In genomic region chr10:81542727-81543460, GRCm38 (mm10) we compare ENCODE assay signal across 8 mouse cellular contexts. TPM values are rescaled to one million over a fixed set of nuclear protein-coding genes. Genes with fewer than 3 reads are reported as not detected.
A peak's percentile ranks its signal among the peaks of the same experiment; 100 is the strongest.
DNase-seq lines count a peak whose midpoint lies in the region; ATAC-seq and TF ChIP-seq lines count a peak whose summit lies in the region.

No protein-coding gene starts in this region.

- no peak for DNase-seq in kidney, adult 11 months
- DNase-seq in hindbrain, postnatal 0 days (ENCODE audit: low spot score): no peak
- no peak for DNase-seq in T-cell, adult 2 months (ENCODE audit: low spot score)
- DNase-seq in thymus, adult 18-20 months: no peak

- no peaks in the 10 kb centered on the region for H3K27me3 ChIP-seq in kidney, embryonic 14.5 days (ENCODE audit: control insufficient read depth, insufficient read depth, low read length)
- H3K27me3 ChIP-seq in embryonic facial prominence, embryonic 13.5 days: no peaks in the 10 kb centered on the region
- no peaks in the 10 kb centered on the region for H3K27me3 ChIP-seq in hindbrain, postnatal 0 days (ENCODE audit: insufficient read depth, low read length)
- no peaks in the 10 kb centered on the region for H3K27me3 ChIP-seq in midbrain, embryonic 16.5 days (ENCODE audit: control insufficient read depth, insufficient read depth, low read depth, low read length)

- H3K4me1 ChIP-seq in kidney, embryonic 14.5 days (ENCODE audit: control insufficient read depth, insufficient read depth, low read length): peaks cover 28% of the 10 kb centered on the region
- H3K4me1 ChIP-seq in embryonic facial prominence, embryonic 13.5 days: peaks cover 36% of the 10 kb centered on the region
- H3K4me1 ChIP-seq in hindbrain, postnatal 0 days (ENCODE audit: insufficient read depth, low read length): peaks cover 17% of the 10 kb centered on the region
- peaks cover 23% of the 10 kb centered on the region for H3K4me1 ChIP-seq in midbrain, embryonic 16.5 days (ENCODE audit: control insufficient read depth, insufficient read depth, low read length)

- H3K4me2 ChIP-seq in kidney, embryonic 14.5 days (replicated peaks; ENCODE audit: low read depth, low read length): peak overlapping the region; percentile 86
- peak overlapping the region; percentile 97 for H3K4me2 ChIP-seq in embryonic facial prominence, embryonic 13.5 days
- H3K4me2 ChIP-seq in hindbrain, postnatal 0 days (ENCODE audit: low read depth, low read length): peak overlapping the region; percentile 97
- H3K4me2 ChIP-seq in midbrain, embryonic 16.5 days (ENCODE audit: low read length): peak overlapping the region; percentile 90

- H3K9me3 ChIP-seq in kidney, embryonic 14.5 days (ENCODE audit: control insufficient read depth, low read length): no peaks in the 10 kb centered on the region
- H3K9me3 ChIP-seq in embryonic facial prominence, embryonic 13.5 days: no peaks in the 10 kb centered on the region
- H3K9me3 ChIP-seq in hindbrain, postnatal 0 days (ENCODE audit: low read length): no peaks in the 10 kb centered on the region
- no peaks in the 10 kb centered on the region for H3K9me3 ChIP-seq in midbrain, embryonic 16.5 days (replicated peaks; ENCODE audit: control insufficient read depth, low read length, poor library complexity, severe bottlenecking)

- 79% methylated on average over 7 of the region's 7 CpGs for WGBS in kidney, embryonic 14.5 days
- WGBS in embryonic facial prominence, embryonic 13.5 days: 75% methylated on average over 7 of the region's 7 CpGs
- 72% methylated on average over 7 of the region's 7 CpGs for WGBS in hindbrain, postnatal 0 days
- 76% methylated on average over 7 of the region's 7 CpGs for WGBS in midbrain, embryonic 16.5 days

- H3K36me3 ChIP-seq in kidney, embryonic 14.5 days (ENCODE audit: control insufficient read depth, insufficient read depth, low read length): no peaks in the 10 kb centered on the region; the same call in 1 of the 2 replicates
- H3K36me3 ChIP-seq in embryonic facial prominence, embryonic 13.5 days: peaks cover 36% of the 10 kb centered on the region
- H3K36me3 ChIP-seq in hindbrain, postnatal 0 days (ENCODE audit: insufficient read depth, low read length): no peaks in the 10 kb centered on the region
- H3K36me3 ChIP-seq in midbrain, embryonic 16.5 days (ENCODE audit: control insufficient read depth, insufficient read depth, low read length): no peaks in the 10 kb centered on the region

- no peak for ATAC-seq in kidney, embryonic 14.5 days (ENCODE audit: low FRiP score, low TSS enrichment)
- ATAC-seq in embryonic facial prominence, embryonic 13.5 days (ENCODE audit: insufficient number of reproducible peaks, insufficient read depth, low FRiP score, low TSS enrichment, low read depth): no peak
- no peak for ATAC-seq in hindbrain, postnatal 0 days
- no peak for ATAC-seq in midbrain, embryonic 16.5 days
- ATAC-seq in CD4-positive, CD25-positive, alpha-beta regulatory T cell, adult 4 months: no peak

- TF ChIP-seq CTCF in hindbrain, postnatal 0 days (IDR thresholded peaks at IDR 0.05; ENCODE audit: low read depth): no peak

- H3K9ac ChIP-seq in kidney, embryonic 14.5 days (ENCODE audit: low read depth, low read length): peak overlapping the region; percentile 94
- H3K9ac ChIP-seq in embryonic facial prominence, embryonic 13.5 days: peak overlapping the region; percentile 98
- H3K9ac ChIP-seq in hindbrain, postnatal 0 days (replicated peaks; ENCODE audit: low read length): peak overlapping the region; percentile 89
- H3K9ac ChIP-seq in midbrain, embryonic 16.5 days (ENCODE audit: low read depth, low read length): peak overlapping the region; percentile 89; the same call in 1 of the 2 replicates

- H3K4me3 ChIP-seq in kidney, embryonic 14.5 days (ENCODE audit: low read length): peak overlapping the region; percentile 98; the same call in 1 of the 2 replicates
- peak overlapping the region; percentile 99 for H3K4me3 ChIP-seq in embryonic facial prominence, embryonic 13.5 days
- H3K4me3 ChIP-seq in hindbrain, postnatal 0 days (ENCODE audit: low read length): no peak overlapping the region
- peak overlapping the region; percentile 92 for H3K4me3 ChIP-seq in midbrain, embryonic 16.5 days (ENCODE audit: low read depth, low read length)

- H3K27ac ChIP-seq in kidney, embryonic 14.5 days (ENCODE audit: low read depth, low read length): no peak overlapping the region
- H3K27ac ChIP-seq in embryonic facial prominence, embryonic 13.5 days: no peak overlapping the region
- H3K27ac ChIP-seq in hindbrain, postnatal 0 days: no peak overlapping the region
- H3K27ac ChIP-seq in midbrain, embryonic 16.5 days (ENCODE audit: low read length): no peak overlapping the region

RNA-seq across cellular contexts. Expression of gene Gna11, which starts 2.1 kb away (rescaled TPM):
- 77.7 and 89.2 TPM in 2 replicates for polyA plus RNA-seq in kidney, embryonic 14.5 days (2014; fragmentation: Nextera tagmentation; extraction: Ambion mirVana)
- polyA plus RNA-seq in embryonic facial prominence, embryonic 13.5 days (2015; fragmentation: Nextera tagmentation; extraction: Ambion mirVana): 84.2 and 90.1 TPM in 2 replicates
- 121 and 139 TPM in 2 replicates for total RNA-seq in hindbrain, postnatal 0 days (2014; rRNA removed)
- 95.6 and 105 TPM in 2 replicates for polyA plus RNA-seq in hindbrain, postnatal 0 days (2015; fragmentation: Nextera tagmentation; extraction: Ambion mirVana)
- polyA plus RNA-seq in midbrain, embryonic 16.5 days (2015; fragmentation: Nextera tagmentation; extraction: Ambion mirVana): 89.7 and 90.2 TPM in 2 replicates
- 10 to 100 TPM; 28.5 to 42.5 TPM for polyA plus RNA-seq in CD4-positive, CD25-positive, alpha-beta regulatory T cell, adult 4 months (2017; shearing (Covaris generic))

RNA-seq across cellular contexts. Expression of gene Aes, which starts 16.4 kb away (rescaled TPM):
- polyA plus RNA-seq in kidney, embryonic 14.5 days (2014; fragmentation: Nextera tagmentation; extraction: Ambion mirVana): 408 and 609 TPM in 2 replicates
- 464 and 465 TPM in 2 replicates for polyA plus RNA-seq in embryonic facial prominence, embryonic 13.5 days (2015; fragmentation: Nextera tagmentation; extraction: Ambion mirVana)
- total RNA-seq in hindbrain, postnatal 0 days (2014; rRNA removed): 611 and 635 TPM in 2 replicates
- 803 and 834 TPM in 2 replicates for polyA plus RNA-seq in hindbrain, postnatal 0 days (2015; fragmentation: Nextera tagmentation; extraction: Ambion mirVana)
- 700 and 706 TPM in 2 replicates for polyA plus RNA-seq in midbrain, embryonic 16.5 days (2015; fragmentation: Nextera tagmentation; extraction: Ambion mirVana)
- 100 to 1,000 TPM; 103 to 139 TPM for polyA plus RNA-seq in CD4-positive, CD25-positive, alpha-beta regulatory T cell, adult 4 months (2017; shearing (Covaris generic))

RNA-seq across cellular contexts. Expression of gene Gna15, which starts 18.9 kb away (rescaled TPM):
- polyA plus RNA-seq in kidney, embryonic 14.5 days (2014; fragmentation: Nextera tagmentation; extraction: Ambion mirVana): 0.23 and 0.60 TPM in 2 replicates
- polyA plus RNA-seq in embryonic facial prominence, embryonic 13.5 days (2015; fragmentation: Nextera tagmentation; extraction: Ambion mirVana): 2.0 and 2.1 TPM in 2 replicates
- total RNA-seq in hindbrain, postnatal 0 days (2014; rRNA removed): 2.5 and 9.8 TPM in 2 replicates
- 1.2 and 1.9 TPM in 2 replicates for polyA plus RNA-seq in hindbrain, postnatal 0 days (2015; fragmentation: Nextera tagmentation; extraction: Ambion mirVana)
- polyA plus RNA-seq in midbrain, embryonic 16.5 days (2015; fragmentation: Nextera tagmentation; extraction: Ambion mirVana): 0.80 and 0.87 TPM in 2 replicates
- polyA plus RNA-seq in CD4-positive, CD25-positive, alpha-beta regulatory T cell, adult 4 months (2017; shearing (Covaris generic)): 10 to 100 TPM; 28.5 to 31.9 TPM

RNA-seq across cellular contexts. Expression of gene Tle2, which starts 31.5 kb away (rescaled TPM):
- polyA plus RNA-seq in kidney, embryonic 14.5 days (2014; fragmentation: Nextera tagmentation; extraction: Ambion mirVana): 29.3 and 30.4 TPM in 2 replicates
- 63.4 and 71.4 TPM in 2 replicates for polyA plus RNA-seq in embryonic facial prominence, embryonic 13.5 days (2015; fragmentation: Nextera tagmentation; extraction: Ambion mirVana)
- total RNA-seq in hindbrain, postnatal 0 days (2014; rRNA removed): 28.8 and 41.8 TPM in 2 replicates
- 43.7 and 45.5 TPM in 2 replicates for polyA plus RNA-seq in hindbrain, postnatal 0 days (2015; fragmentation: Nextera tagmentation; extraction: Ambion mirVana)
- 39.0 and 54.8 TPM in 2 replicates for polyA plus RNA-seq in midbrain, embryonic 16.5 days (2015; fragmentation: Nextera tagmentation; extraction: Ambion mirVana)
- under 1 TPM in 1 of 2 experiments, not detected in 1; 0.78 TPM for polyA plus RNA-seq in CD4-positive, CD25-positive, alpha-beta regulatory T cell, adult 4 months (2017; shearing (Covaris generic))

RNA-seq across cellular contexts. Expression of gene S1pr4, which starts 43.0 kb away (rescaled TPM):
- polyA plus RNA-seq in kidney, embryonic 14.5 days (2014; fragmentation: Nextera tagmentation; extraction: Ambion mirVana): 0.41 and 0.54 TPM in 2 replicates
- 0.25 and 0.31 TPM in 2 replicates for polyA plus RNA-seq in embryonic facial prominence, embryonic 13.5 days (2015; fragmentation: Nextera tagmentation; extraction: Ambion mirVana)
- total RNA-seq in hindbrain, postnatal 0 days (2014; rRNA removed): 0.40 and 1.3 TPM in 2 replicates
- 0.38 and 0.40 TPM in 2 replicates for polyA plus RNA-seq in hindbrain, postnatal 0 days (2015; fragmentation: Nextera tagmentation; extraction: Ambion mirVana)
- 0.44 and 0.58 TPM in 2 replicates for polyA plus RNA-seq in midbrain, embryonic 16.5 days (2015; fragmentation: Nextera tagmentation; extraction: Ambion mirVana)
- 10 to 100 TPM; 53.2 to 76.8 TPM for polyA plus RNA-seq in CD4-positive, CD25-positive, alpha-beta regulatory T cell, adult 4 months (2017; shearing (Covaris generic))
